Mouse (Mus musculus) thymus, adult 2 months (tissue): ENCODE data around the gene Cer1. TPM values are rescaled to one million over a fixed set of nuclear protein-coding genes. Genes with fewer than 3 reads are reported as not detected.

Experiments
- DNase-seq: peaks from one replicate; pipeline ENCODE4 v3.0.0; 2021
- H3K27ac ChIP-seq: fragments of 200-500 bp; 2 replicates; pipeline ENCODE4 v1.5.1; 2012; ENCODE audit warnings: low read length, control low read depth; ENCODE audit not compliant: control insufficient read depth, insufficient read depth
- H3K27me3 ChIP-seq: fragments of 200-500 bp; 2 replicates; pipeline ENCODE4 v1.6.1; 2012; ENCODE audit warnings: mild to moderate bottlenecking, low read length, moderate library complexity, mixed read lengths; ENCODE audit not compliant: control insufficient read depth, insufficient read depth
- H3K36me3 ChIP-seq: fragments of 200-500 bp; 2 replicates; pipeline ENCODE4 v1.6.1; 2012; ENCODE audit warnings: mild to moderate bottlenecking, low read length, moderate library complexity; ENCODE audit not compliant: control insufficient read depth, insufficient read depth
- H3K4me1 ChIP-seq: fragments of 200-500 bp; replicated peaks from 2 replicates; pipeline ENCODE4 v1.6.1; 2012; ENCODE audit warnings: low read length; ENCODE audit not compliant: control insufficient read depth, insufficient read depth
- H3K4me3 ChIP-seq: fragments of 200-500 bp; 2 replicates; pipeline ENCODE4 v1.5.1; 2012; ENCODE audit warnings: mild to moderate bottlenecking, low read length, control low read depth, moderate library complexity; ENCODE audit not compliant: control insufficient read depth, insufficient read depth
- CTCF ChIP-seq: fragments of 200-500 bp; IDR thresholded peaks from 2 replicates; pipeline ENCODE4 v1.5.1; 2012; ENCODE audit warnings: mild to moderate bottlenecking, control low read depth, low read length, moderate library complexity, borderline replicate concordance; ENCODE audit not compliant: control insufficient read depth, poor library complexity, insufficient read depth; ENCODE audit errors: extremely low read depth
- POLR2A ChIP-seq: fragments of 200-500 bp; IDR thresholded peaks from 2 replicates; pipeline ENCODE4 v1.6.1; 2012; ENCODE audit warnings: mild to moderate bottlenecking, low read length, control low read depth, moderate library complexity; ENCODE audit not compliant: control insufficient read depth, poor library complexity, insufficient read depth; ENCODE audit errors: extremely low read depth
- WGBS: fragments of 180-500 bp; shearing (Covaris S2); methylation state at CpG from one replicate; pipeline ENCODE4 v1.1.7; 2018; 5-methylcytosine and 5-hydroxymethylcytosine counted together
- polyA plus RNA-seq: library from polyadenylated mRNA; depleted of rRNA; stranded (reverse); fragments of >200 nt; gene quantifications from 2 replicates; pipeline ENCODE4 v1.2.3, GENCODE M21; 2012

The Cer1 gene
- polyA plus RNA-seq, 1 experiment, result not detected

GRCm38 (mm10) chr4:82879152-82879551 is 5.8 kb downstream of the Cer1 start:
- WGBS, result 90% methylated on average over 6 of the region's 6 CpGs
- TF ChIP-seq POLR2A (no peak), CTCF (no peak)
- DNase-seq, result no peak
- no peak overlapping the region for H3K27ac ChIP-seq
- H3K4me1 ChIP-seq, result no peaks in the 10 kb centered on the region
- H3K36me3 ChIP-seq, result no peaks in the 10 kb centered on the region
- H3K4me3 ChIP-seq, result no peak overlapping the region
- no peaks in the 10 kb centered on the region for H3K27me3 ChIP-seq

GRCm38 (mm10) chr4:82876656-82877055 is 8.3 kb downstream of the Cer1 start:
- 95% methylated on average over 2 of the region's 2 CpGs for WGBS
- DNase-seq, result no peak
- TF ChIP-seq CTCF, result no peak
- no peak for TF ChIP-seq POLR2A
- H3K27me3 ChIP-seq, result no peaks in the 10 kb centered on the region
- no peak overlapping the region for H3K4me3 ChIP-seq
- no peaks in the 10 kb centered on the region for H3K4me1 ChIP-seq
- no peak overlapping the region for H3K27ac ChIP-seq
- no peaks in the 10 kb centered on the region for H3K36me3 ChIP-seq

DNA sequence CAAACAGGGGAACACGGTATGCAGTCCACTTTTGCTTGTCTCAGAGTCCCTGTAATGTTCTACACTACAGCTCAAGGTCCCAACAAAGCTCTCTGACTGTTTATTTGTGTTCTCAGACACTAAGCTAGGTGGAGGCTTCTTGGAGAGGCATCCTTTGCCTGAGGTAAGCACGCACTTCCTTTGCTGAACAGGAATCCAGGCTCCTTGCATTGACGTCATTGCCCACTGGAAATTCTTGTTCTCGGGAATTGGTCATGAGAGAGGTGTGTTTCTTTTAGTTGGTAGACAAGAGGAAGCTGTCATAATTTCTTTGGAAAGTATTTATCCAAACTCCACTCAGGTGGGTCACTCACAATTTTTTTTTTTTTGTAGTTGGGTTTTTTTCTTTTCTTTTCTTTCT is 9.4 kb downstream of the Cer1 start:
- H3K36me3 ChIP-seq, result no peaks in the 10 kb centered on the region
- no peaks in the 10 kb centered on the region for H3K27me3 ChIP-seq
- no peak overlapping the region for H3K27ac ChIP-seq
- H3K4me3 ChIP-seq, result no peak overlapping the region
- DNase-seq, result no peak
- 93% methylated on average over 4 of the region's 4 CpGs for WGBS
- no peak for TF ChIP-seq POLR2A
- no peak for TF ChIP-seq CTCF
- no peaks in the 10 kb centered on the region for H3K4me1 ChIP-seq

GRCm38 (mm10) chr4:82874791-82875190 is 10.2 kb downstream of the Cer1 start:
- Histone ChIP-seq H3K27ac (no peak overlapping the region), H3K27me3 (no peaks in the 10 kb centered on the region), H3K36me3 (no peaks in the 10 kb centered on the region), H3K4me1 (no peaks in the 10 kb centered on the region), H3K4me3 (no peak overlapping the region)
- 71% methylated on average over 4 of the region's 4 CpGs for WGBS
- no peak for DNase-seq
- TF ChIP-seq POLR2A (no peak), CTCF (no peak)

GRCm38 (mm10) chr4:82872548-82872947 is 12.4 kb downstream of the Cer1 start:
- no peak overlapping the region for H3K27ac ChIP-seq
- WGBS, result 91% methylated on average over 4 of the region's 4 CpGs
- TF ChIP-seq POLR2A (no peak), CTCF (no peak)

GRCm38 (mm10) chr4:82872121-82872520 is 12.8 kb downstream of the Cer1 start:
- Histone ChIP-seq H3K4me3 (no peak overlapping the region), H3K27ac (no peak overlapping the region), H3K36me3 (no peaks in the 10 kb centered on the region), H3K27me3 (no peaks in the 10 kb centered on the region), H3K4me1 (no peaks in the 10 kb centered on the region)
- WGBS, result 94% methylated on average over 6 of the region's 6 CpGs
- no peak for DNase-seq
- no peak for TF ChIP-seq CTCF
- no peak for TF ChIP-seq POLR2A

More at GRCm38 (mm10) chr4:82872548-82872947, 12.4 kb downstream of the Cer1 start:
- H3K4me1 ChIP-seq, result no peaks in the 10 kb centered on the region
- H3K4me3 ChIP-seq, result no peak overlapping the region
- H3K27me3 ChIP-seq, result no peaks in the 10 kb centered on the region
- no peak for DNase-seq
- no peaks in the 10 kb centered on the region for H3K36me3 ChIP-seq

GRCm38 (mm10) chr4:82870931-82871330 is 14.0 kb downstream of the Cer1 start:
- Histone ChIP-seq H3K4me1 (no peaks in the 10 kb centered on the region), H3K36me3 (no peaks in the 10 kb centered on the region), H3K27me3 (no peaks in the 10 kb centered on the region), H3K27ac (no peak overlapping the region), H3K4me3 (no peak overlapping the region)
- TF ChIP-seq CTCF (no peak), POLR2A (no peak)
- WGBS, result 8% methylated on average over 6 of the region's 6 CpGs
- DNase-seq, result no peak
